Mouse (Mus musculus): ENCODE measurements around the gene U2af2. TPM values are rescaled to one million over a fixed set of nuclear protein-coding genes. Genes with fewer than 3 reads are reported as not detected.

Gene U2af2
- total and polyA plus RNA-seq, 2 experiments from 2014 or later = 78.2 to 157 TPM

DNA sequence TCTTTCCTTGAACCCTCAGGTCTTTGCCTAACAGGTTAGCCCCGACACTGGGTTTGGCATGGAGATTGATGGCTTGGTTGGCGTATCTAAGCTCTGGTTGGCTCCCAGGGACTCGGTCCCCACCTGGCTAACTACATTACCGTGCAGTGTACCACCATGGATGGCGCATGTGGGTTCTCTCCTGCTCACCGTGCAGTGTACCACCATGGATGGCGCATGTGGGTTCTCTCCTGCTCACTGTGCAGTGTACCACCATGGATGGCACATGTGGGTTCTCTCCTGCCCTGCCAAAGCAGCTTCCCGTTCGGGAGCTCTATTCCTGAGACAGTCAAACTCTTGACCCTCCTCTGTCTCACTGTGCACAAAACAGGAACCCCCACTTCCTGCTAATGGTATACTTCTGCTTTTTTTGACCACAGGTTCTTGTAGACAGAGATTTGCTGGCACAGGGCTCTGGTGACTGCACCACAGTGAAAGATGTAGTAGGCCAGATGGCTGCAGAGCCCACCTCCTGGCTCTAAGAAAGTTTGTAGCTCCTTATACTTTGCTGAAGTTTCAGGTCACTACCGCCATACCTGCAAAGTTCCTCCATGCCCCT is 39.2 kb downstream of the U2af2 start:
- Histone ChIP-seq H3K9ac (replicated peaks; ENCODE audit: low read length, poor library complexity, severe bottlenecking) (no peak overlapping the region), H3K9me3 (ENCODE audit: low read length) (no peaks in the 10 kb centered on the region), H3K27ac (ENCODE audit: low read depth, low read length) (no peak overlapping the region), H3K4me3 (ENCODE audit: low read depth, low read length) (no peak overlapping the region), H3K36me3 (ENCODE audit: insufficient read depth, low read length) (peaks cover 23% of the 10 kb centered on the region), H3K4me2 (ENCODE audit: low read depth, low read length, poor library complexity, severe bottlenecking) (no peak overlapping the region), H3K27me3 (ENCODE audit: insufficient read depth, low read length) (no peaks in the 10 kb centered on the region), H3K4me1 (ENCODE audit: insufficient read depth, low read length) (no peaks in the 10 kb centered on the region)
- WGBS = 92% methylated on average over 10 of the region's 10 CpGs
- DNase-seq (ENCODE audit: low spot score) = no peak
- TF ChIP-seq CTCF (IDR thresholded peaks at IDR 0.05) = no peak
- no peak for ATAC-seq (ENCODE audit: low FRiP score)

DNA sequence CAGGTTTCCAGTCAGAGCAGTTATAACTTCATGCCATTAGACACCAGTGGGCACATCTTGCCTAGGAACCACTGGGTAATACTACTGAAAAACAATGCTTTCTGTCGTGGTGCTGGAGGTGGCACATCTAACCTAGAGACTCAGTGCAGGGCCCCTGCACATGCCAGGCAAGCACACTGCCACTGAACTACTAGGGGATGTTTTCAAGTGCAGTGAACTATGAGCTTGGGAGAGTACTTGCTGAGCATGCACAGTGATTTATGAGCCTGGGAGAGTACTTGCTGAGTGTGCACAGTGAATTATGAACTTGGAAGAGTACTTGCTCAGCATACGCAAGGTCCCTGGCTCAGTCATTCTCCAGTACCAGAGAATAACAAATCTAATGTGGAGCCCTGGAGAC is 40.6 kb downstream of the U2af2 start:
- H3K27me3 ChIP-seq (ENCODE audit: insufficient read depth, low read length) = no peaks in the 10 kb centered on the region
- no peak for TF ChIP-seq CTCF (IDR thresholded peaks at IDR 0.05)
- no peaks in the 10 kb centered on the region for H3K9me3 ChIP-seq (ENCODE audit: low read length)
- WGBS = 84% methylated on average over 2 of the region's 2 CpGs
- H3K4me1 ChIP-seq (ENCODE audit: insufficient read depth, low read length) = no peaks in the 10 kb centered on the region
- DNase-seq (ENCODE audit: low spot score) = no peak
- no peak for ATAC-seq (ENCODE audit: low FRiP score)
- H3K4me3 ChIP-seq (ENCODE audit: low read depth, low read length) = no peak overlapping the region
- no peak overlapping the region for H3K9ac ChIP-seq (replicated peaks; ENCODE audit: low read length, poor library complexity, severe bottlenecking)
- H3K4me2 ChIP-seq (ENCODE audit: low read depth, low read length, poor library complexity, severe bottlenecking) = no peak overlapping the region
- peaks cover 15% of the 10 kb centered on the region for H3K36me3 ChIP-seq (ENCODE audit: insufficient read depth, low read length)
- H3K27ac ChIP-seq (ENCODE audit: low read depth, low read length) = no peak overlapping the region

DNA sequence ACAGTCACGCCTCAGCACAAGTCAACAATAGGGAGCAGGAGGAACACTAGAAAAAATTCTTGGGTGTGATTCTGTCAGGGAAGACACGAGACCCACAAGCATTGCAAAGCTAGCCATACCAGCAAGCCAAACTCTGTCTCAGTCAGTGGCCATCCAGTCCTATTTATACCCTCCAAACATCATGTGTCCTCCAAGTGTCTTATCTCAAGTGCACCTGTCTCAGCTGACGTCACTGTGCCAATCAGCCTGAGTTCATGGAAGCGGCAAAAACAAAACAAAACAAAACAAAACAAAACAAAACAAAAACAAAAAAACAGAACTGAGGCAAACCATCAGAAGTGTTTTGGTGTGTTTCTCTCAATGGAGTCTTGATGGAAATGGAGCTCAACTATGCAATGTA is 46.3 kb downstream of the U2af2 start:
- 82% methylated on average over 4 of the region's 4 CpGs for WGBS
- H3K4me2 ChIP-seq (ENCODE audit: low read depth, low read length, poor library complexity, severe bottlenecking) = no peak overlapping the region
- no peaks in the 10 kb centered on the region for H3K27me3 ChIP-seq (ENCODE audit: insufficient read depth, low read length)
- ATAC-seq (ENCODE audit: low FRiP score) (no peak), DNase-seq (ENCODE audit: low spot score) (no peak)
- TF ChIP-seq CTCF (IDR thresholded peaks at IDR 0.05) = no peak
- no peak overlapping the region for H3K4me3 ChIP-seq (ENCODE audit: low read depth, low read length)
- H3K27ac ChIP-seq (ENCODE audit: low read depth, low read length) = no peak overlapping the region
- no peak overlapping the region for H3K9ac ChIP-seq (replicated peaks; ENCODE audit: low read length, poor library complexity, severe bottlenecking)
- no peaks in the 10 kb centered on the region for H3K9me3 ChIP-seq (ENCODE audit: low read length)
- H3K36me3 ChIP-seq (ENCODE audit: insufficient read depth, low read length) = no peaks in the 10 kb centered on the region
- no peaks in the 10 kb centered on the region for H3K4me1 ChIP-seq (ENCODE audit: insufficient read depth, low read length)

DNA sequence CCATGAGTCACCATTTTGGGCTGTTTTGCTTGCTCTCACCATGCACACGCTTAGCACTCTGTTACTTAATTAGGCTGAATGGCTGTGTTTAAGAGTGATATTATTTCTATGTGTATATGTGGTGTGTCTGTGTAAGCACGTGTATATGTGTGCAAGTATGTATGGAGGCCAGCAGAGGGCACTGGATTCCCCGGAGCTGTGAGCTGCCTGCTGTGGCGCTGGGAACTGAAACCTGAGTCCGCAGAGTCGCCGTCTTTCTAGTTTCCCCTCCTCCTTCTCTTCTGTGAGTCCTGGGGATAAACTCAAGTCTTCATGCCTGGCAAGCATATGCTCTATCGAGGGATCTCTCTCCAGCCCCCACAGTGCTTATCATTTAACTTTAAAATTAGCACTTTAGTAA is 47.4 kb downstream of the U2af2 start:
- Histone ChIP-seq H3K4me1 (ENCODE audit: insufficient read depth, low read length) (no peaks in the 10 kb centered on the region), H3K36me3 (ENCODE audit: insufficient read depth, low read length) (no peaks in the 10 kb centered on the region), H3K4me2 (ENCODE audit: low read depth, low read length, poor library complexity, severe bottlenecking) (no peak overlapping the region), H3K4me3 (ENCODE audit: low read depth, low read length) (no peak overlapping the region), H3K9me3 (ENCODE audit: low read length) (no peaks in the 10 kb centered on the region), H3K27me3 (ENCODE audit: insufficient read depth, low read length) (no peaks in the 10 kb centered on the region), H3K9ac (replicated peaks; ENCODE audit: low read length, poor library complexity, severe bottlenecking) (no peak overlapping the region), H3K27ac (ENCODE audit: low read depth, low read length) (no peak overlapping the region)
- no peak for ATAC-seq (ENCODE audit: low FRiP score)
- no peak for TF ChIP-seq CTCF (IDR thresholded peaks at IDR 0.05)
- WGBS = 84% methylated on average over 8 of the region's 8 CpGs
- DNase-seq (ENCODE audit: low spot score) = no peak

DNA sequence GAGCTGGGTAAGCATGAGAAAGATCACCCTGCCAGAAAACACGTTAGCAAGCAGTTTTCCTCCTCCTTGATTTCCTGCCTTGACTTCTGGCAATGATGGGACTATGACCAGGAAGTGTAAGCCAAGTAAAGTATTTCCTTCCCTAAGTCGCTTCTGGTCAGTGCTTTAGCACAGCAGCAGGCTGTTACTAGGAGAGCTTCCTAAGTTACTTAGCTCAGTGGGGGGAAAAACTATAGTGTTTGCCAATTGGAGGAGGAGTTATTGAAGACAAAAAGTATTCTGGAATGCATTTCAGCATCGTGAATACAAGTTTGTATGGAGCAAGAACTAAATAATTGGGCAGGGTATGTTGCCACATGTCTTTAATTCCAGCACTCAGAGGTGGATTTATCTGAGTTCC is 50.8 kb downstream of the U2af2 start:
- Histone ChIP-seq H3K4me2 (ENCODE audit: low read depth, low read length, poor library complexity, severe bottlenecking) (no peak overlapping the region), H3K36me3 (ENCODE audit: insufficient read depth, low read length) (no peaks in the 10 kb centered on the region), H3K27me3 (ENCODE audit: insufficient read depth, low read length) (no peaks in the 10 kb centered on the region), H3K9ac (replicated peaks; ENCODE audit: low read length, poor library complexity, severe bottlenecking) (no peak overlapping the region), H3K4me1 (ENCODE audit: insufficient read depth, low read length) (no peaks in the 10 kb centered on the region), H3K27ac (ENCODE audit: low read depth, low read length) (no peak overlapping the region), H3K4me3 (ENCODE audit: low read depth, low read length) (no peak overlapping the region), H3K9me3 (ENCODE audit: low read length) (no peaks in the 10 kb centered on the region)
- ATAC-seq (ENCODE audit: low FRiP score) (no peak), DNase-seq (ENCODE audit: low spot score) (no peak)
- 35% methylated on average over 3 of the region's 3 CpGs for WGBS
- no peak for TF ChIP-seq CTCF (IDR thresholded peaks at IDR 0.05)

DNA sequence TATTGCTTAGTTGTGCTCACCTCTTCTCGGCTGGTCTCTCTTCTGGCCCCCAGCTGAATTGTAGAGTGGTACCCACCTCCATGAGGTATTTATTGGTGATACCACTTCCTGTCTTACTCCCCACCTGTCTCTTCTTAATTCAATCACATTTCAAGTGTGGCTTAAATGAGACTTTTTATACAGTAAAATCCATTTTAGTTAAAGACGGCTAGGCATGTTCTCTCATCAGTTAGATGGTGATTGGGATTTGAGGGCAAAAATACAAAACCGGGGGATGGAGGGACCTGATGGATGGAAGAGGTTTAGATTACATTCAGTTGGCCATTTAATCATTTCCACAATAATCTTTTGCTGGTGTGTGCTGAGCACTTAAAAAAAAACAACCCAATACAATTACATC is 54.9 kb downstream of the U2af2 start, which contains the start of gene Rfpl4:
Gene Rfpl4 (minus strand): TSS at position 101 of the 400 bp plus-strand sequence.
- TF ChIP-seq CTCF (IDR thresholded peaks at IDR 0.05) = no peak
- ATAC-seq (ENCODE audit: low FRiP score) (no peak), DNase-seq (ENCODE audit: low spot score) (no peak)
- no peak within 1 kb of the TSS for H3K4me3 ChIP-seq (ENCODE audit: low read depth, low read length)
- no peak within 1 kb of the TSS for H3K9ac ChIP-seq (replicated peaks; ENCODE audit: low read length, poor library complexity, severe bottlenecking)
- H3K4me1 ChIP-seq (ENCODE audit: insufficient read depth, low read length) = no peaks in the 10 kb centered on the region
- no peaks in the 10 kb centered on the region for H3K36me3 ChIP-seq (ENCODE audit: insufficient read depth, low read length)
- no peak within 1 kb of the TSS for H3K4me2 ChIP-seq (ENCODE audit: low read depth, low read length, poor library complexity, severe bottlenecking)
- H3K27ac ChIP-seq (ENCODE audit: low read depth, low read length) = no peak within 1 kb of the TSS
- no peaks in the 10 kb centered on the region for H3K27me3 ChIP-seq (ENCODE audit: insufficient read depth, low read length)
- 88% methylated on average over 3 of the region's 3 CpGs for WGBS
- no peaks in the 10 kb centered on the region for H3K9me3 ChIP-seq (ENCODE audit: low read length)
